Mouse (Mus musculus) stomach, postnatal 0 days (tissue): ENCODE measurements around the gene Alox5.

Experiments used
- CTCF ChIP-seq: IDR thresholded peaks from 2 replicates; pipeline ENCODE4 v1.5.1; 2016; ENCODE audit warnings: antibody characterized with exemption, low read depth, mild to moderate bottlenecking, moderate library complexity
- EP300 ChIP-seq: optimal IDR thresholded peaks from 2 replicates; pipeline ENCODE3; 2016; ENCODE audit warnings: antibody characterized with exemption

- TF ChIP-seq CTCF (no peak), EP300 (no peak)
Measured at GRCm38 (mm10) chr6:116370216-116370976, 90.6 kb downstream of the Alox5 start.
